Mouse (Mus musculus): ENCODE measurements at regions not wholly inside any gene's neighbourhood (a gene's known extent, or its start where the extent isn't known, plus 50 kb on each side); places are given as distances from the start of the nearest gene placed in this dataset.

DNA sequence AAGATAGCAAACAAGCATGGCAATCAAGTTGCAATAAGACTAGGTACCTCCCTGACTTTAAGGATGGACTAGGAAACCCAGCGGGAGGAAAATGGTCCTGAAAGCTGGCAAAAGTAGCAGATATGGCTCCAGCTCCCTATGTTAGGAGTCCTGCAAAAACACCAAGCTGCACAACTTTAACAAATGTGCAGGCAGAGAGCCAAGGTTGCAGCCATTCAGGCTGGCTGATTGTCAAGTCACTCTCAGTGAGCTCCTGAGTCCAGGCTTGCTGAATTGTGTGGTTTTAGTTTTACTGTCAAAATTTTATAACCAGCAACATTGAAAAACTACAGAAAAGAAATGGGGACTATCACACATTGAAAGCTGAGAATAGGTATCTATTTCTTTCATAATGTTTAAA lies 1122.8 kb upstream of the Slc10a2 start:
- DNase-seq (ENCODE audit: low read depth): no peak

DNA sequence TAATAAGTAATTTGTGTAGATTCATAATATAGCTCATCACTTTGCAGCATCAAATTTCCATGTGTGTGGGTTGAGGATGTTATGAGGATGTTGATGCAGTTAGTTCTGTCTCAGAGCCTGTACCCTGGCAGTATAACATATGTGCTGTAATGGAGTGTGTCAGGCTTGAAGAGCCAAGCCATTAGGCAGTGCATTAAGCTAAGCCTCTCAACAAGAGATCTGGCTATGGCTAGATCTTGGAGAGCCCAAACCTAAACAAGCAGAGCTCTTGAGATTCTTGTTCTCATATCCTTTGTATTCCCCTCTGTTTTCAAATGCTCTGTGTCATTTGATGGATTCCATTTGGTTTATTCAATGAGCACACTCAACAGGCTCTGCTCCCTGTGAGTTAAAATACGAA lies 1120.0 kb upstream of the Slc10a2 start:
- DNase-seq (ENCODE audit: low read depth): no peak

- no peak for DNase-seq (ENCODE audit: low read depth)
Measured at GRCm38 (mm10) chr8:6207617-6208349, 1102.6 kb upstream of the Slc10a2 start.

- DNase-seq (ENCODE audit: low read depth): no peak
Measured at GRCm38 (mm10) chr8:6204051-6204745, 1099.0 kb upstream of the Slc10a2 start.

GRCm38 (mm10) chr8:6191431-6191830 lies 1086.3 kb upstream of the Slc10a2 start:
- peak; percentile 10 for DNase-seq (ENCODE audit: low read depth)

DNA sequence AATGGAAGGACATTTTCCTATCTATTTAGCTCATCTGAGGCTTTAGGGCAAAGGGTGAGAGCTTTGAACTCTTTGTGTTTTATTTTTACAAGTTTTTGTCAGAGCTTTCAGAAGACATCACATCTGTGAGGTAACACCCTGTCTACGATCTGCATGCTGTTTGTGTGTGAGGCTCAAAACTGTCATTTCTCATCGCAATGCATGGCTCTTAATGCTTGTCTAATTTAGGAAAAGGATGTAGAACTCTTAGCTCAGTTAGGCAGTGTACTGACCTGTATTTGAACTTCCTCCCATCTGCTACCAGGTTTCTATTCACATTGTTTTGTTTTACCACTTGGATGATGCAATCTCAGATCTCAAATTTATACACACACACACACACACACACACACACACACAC lies 1083.3 kb upstream of the Slc10a2 start:
- DNase-seq (ENCODE audit: low read depth): no peak

DNA sequence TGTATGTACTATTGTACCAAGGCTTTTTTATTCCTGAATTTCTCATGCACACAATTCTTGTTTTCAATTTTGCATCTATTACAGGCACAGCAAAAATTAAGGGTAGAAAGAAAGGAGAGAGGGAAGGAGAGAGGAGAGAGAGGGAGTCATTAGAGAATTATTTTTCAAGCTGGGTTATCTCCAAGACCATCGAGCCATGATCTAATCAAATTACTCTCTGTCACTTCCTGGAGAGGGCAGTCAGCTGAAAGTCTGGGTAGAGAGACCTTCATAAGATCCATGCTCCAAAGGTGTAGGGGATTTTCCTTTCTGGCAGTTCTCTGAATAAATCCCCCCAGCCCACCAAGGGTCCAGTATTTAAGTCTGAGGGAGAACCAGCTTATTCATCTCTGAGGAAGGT lies 1081.4 kb upstream of the Slc10a2 start:
- DNase-seq (ENCODE audit: low read depth): no peak

DNA sequence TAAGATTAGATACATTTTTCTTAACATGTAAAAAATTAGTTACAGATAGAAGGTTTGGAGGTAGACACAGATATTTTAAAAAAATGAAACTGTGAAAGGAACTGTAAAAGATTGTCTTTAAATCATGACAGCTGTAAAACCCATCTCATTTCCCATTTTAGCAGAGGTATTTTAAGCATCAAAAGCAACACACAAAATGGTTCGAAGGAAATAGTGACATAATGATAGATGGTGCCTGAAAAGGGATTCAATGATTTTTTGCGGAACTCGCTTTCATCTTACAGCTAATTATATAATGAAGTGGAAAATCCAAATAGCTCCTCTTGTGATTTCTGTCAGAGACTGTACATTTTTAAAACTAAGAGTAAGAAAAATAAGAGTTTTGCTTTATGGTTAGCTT lies 1074.5 kb upstream of the Slc10a2 start:
- DNase-seq (ENCODE audit: low read depth): no peak

GRCm38 (mm10) chr8:6166433-6166832 lies 1061.3 kb upstream of the Slc10a2 start:
- no peak for DNase-seq (ENCODE audit: low read depth)

GRCm38 (mm10) chr8:6165230-6165629 lies 1060.1 kb upstream of the Slc10a2 start:
- DNase-seq (ENCODE audit: low read depth): no peak

GRCm38 (mm10) chr8:6164758-6165157 lies 1059.6 kb upstream of the Slc10a2 start:
- DNase-seq (ENCODE audit: low read depth): no peak

DNA sequence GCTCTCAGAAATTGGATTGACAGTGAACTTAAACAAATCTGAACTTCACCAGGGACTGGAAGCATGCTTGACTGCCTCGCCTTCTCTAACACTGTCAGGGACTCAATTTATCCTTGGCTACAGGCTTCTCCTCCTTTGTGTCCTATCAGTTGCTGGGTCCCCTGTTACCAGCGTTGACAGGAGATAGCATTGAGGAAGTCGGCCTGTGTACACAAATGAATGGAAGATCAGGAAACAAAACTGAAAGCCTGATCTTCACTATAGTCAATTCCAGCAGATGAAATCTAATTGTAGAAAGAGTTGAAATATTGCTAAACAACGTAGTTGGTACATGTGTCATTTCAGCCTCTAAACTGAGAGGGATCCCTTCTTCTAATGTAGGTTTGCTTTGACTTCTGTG lies 1039.4 kb upstream of the Slc10a2 start:
- DNase-seq (ENCODE audit: low read depth): no peak

GRCm38 (mm10) chr8:6140090-6140489 lies 1034.9 kb upstream of the Slc10a2 start:
- DNase-seq (ENCODE audit: low read depth): no peak

GRCm38 (mm10) chr8:6139171-6139570 lies 1034.0 kb upstream of the Slc10a2 start:
- no peak for DNase-seq (ENCODE audit: low read depth)

GRCm38 (mm10) chr8:6132243-6132751 lies 1027.1 kb upstream of the Slc10a2 start:
- no peak for DNase-seq (ENCODE audit: low read depth)

DNA sequence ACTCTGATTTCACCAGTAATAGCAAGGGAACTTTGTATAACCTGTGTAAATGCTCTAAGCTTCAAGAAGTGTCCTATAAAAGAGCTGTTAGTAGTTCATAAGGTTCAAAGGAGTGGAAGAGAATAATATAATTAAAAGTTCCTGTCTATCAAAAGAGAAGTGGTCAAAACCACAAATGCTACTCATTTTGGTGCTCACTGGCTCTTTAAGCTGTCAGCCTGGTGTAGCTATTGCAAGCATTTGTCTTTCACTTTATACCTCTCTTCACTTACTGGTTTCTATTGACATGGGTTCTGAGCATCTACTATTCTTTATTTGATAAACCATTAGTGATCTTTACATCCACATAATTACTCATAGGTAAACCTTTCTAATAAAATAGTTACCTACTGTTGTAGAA lies 1020.1 kb upstream of the Slc10a2 start:
- DNase-seq (ENCODE audit: low read depth): no peak

DNA sequence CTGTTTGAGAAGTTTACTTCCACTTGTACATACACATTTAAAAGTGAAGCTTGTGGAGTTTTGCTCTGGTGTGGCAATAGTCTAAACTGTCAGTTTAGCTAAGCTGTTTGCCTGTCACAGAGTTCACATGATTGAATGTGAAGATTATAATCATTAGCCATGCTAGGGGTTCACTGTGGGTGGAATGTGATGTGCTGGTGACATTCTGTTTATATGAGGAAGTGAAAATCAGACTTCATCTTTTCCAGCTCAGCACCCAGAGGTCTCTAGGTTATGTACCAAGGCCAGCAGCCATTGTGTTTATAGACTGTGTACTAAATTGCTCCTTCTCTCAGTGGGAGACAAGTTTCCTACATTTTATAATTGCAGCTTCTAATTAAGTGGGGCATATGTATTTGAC lies 1014.4 kb upstream of the Slc10a2 start:
- DNase-seq (ENCODE audit: low read depth): no peak

GRCm38 (mm10) chr8:6111351-6111750 lies 1006.2 kb upstream of the Slc10a2 start:
- no peak for DNase-seq (ENCODE audit: low read depth)

- no peak for DNase-seq (ENCODE audit: low read depth)
Measured at GRCm38 (mm10) chr8:6090028-6090427, 984.9 kb upstream of the Slc10a2 start.

GRCm38 (mm10) chr8:6043939-6044577 lies 938.9 kb upstream of the Slc10a2 start:
- peak; percentile 20 for DNase-seq (ENCODE audit: low read depth)

GRCm38 (mm10) chr8:6012206-6012605 lies 907.1 kb upstream of the Slc10a2 start:
- DNase-seq (ENCODE audit: low read depth): no peak

- no peak for DNase-seq (ENCODE audit: low read depth)
Measured at GRCm38 (mm10) chr8:6011182-6011581, 906.0 kb upstream of the Slc10a2 start.

DNA sequence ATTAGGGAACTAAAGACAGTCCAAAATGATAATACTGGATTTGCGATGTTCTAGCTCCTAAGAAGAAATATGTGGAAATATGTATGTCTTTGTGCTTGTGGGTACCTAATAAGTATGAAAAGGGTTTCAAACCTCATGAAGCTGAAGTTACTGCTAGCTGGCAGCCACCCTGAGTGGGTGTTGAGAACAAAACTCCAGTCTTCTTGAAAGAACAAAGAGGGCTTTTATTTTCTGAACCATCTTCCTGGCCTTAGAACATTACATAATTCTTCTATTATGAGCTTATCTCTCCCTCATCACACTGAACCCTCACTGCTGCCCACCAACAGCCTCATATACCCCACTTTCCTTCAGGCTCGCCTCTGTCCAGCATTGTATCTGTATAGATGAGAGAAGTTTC lies 905.6 kb upstream of the Slc10a2 start:
- no peak for DNase-seq (ENCODE audit: low read depth)
